Mouse (Mus musculus) liver, adult 2 months (tissue): ENCODE measurements around the gene Nicn1. TPM values are rescaled to one million over a fixed set of nuclear protein-coding genes. Genes with fewer than 3 reads are reported as not detected.

Experiments
- DNase-seq: peaks from one replicate; pipeline ENCODE4 v3.0.0-alpha.2; 2011; ENCODE audit warnings: low read depth, low spot score; ENCODE audit errors: extremely low read depth
- H3K27ac ChIP-seq: fragments of 200-500 bp; replicated peaks from 2 replicates; pipeline ENCODE4 v1.5.1; 2012; ENCODE audit warnings: low read depth, mild to moderate bottlenecking, control low read depth, inconsistent platforms, low read length; ENCODE audit not compliant: insufficient read depth
- H3K27me3 ChIP-seq: fragments of 200-500 bp; 2 replicates; pipeline ENCODE4 v1.6.1; 2012; ENCODE audit warnings: mild to moderate bottlenecking, moderate library complexity, low read length, inconsistent platforms; ENCODE audit not compliant: control insufficient read depth, insufficient read depth
- H3K36me3 ChIP-seq: fragments of 200-500 bp; 2 replicates; pipeline ENCODE4 v1.6.1; 2012; ENCODE audit warnings: low read length, inconsistent platforms; ENCODE audit not compliant: control insufficient read depth, insufficient read depth
- H3K4me1 ChIP-seq: fragments of 200-500 bp; 2 replicates; pipeline ENCODE4 v1.6.1; 2011; ENCODE audit warnings: low read length; ENCODE audit not compliant: control insufficient read depth, insufficient read depth
- H3K4me3 ChIP-seq: fragments of 200-500 bp; 2 replicates; pipeline ENCODE4 v1.5.1; 2011; ENCODE audit warnings: low read depth, mild to moderate bottlenecking, control low read depth, low read length, moderate library complexity; ENCODE audit not compliant: insufficient read depth
- H3K79me2 ChIP-seq: fragments of 200-500 bp; 2 replicates; pipeline ENCODE4 v1.6.1; 2012; ENCODE audit warnings: inconsistent platforms, mild to moderate bottlenecking, low read length, moderate library complexity; ENCODE audit not compliant: control insufficient read depth, insufficient read depth
- H3K9ac ChIP-seq: fragments of 200-500 bp; 2 replicates; pipeline ENCODE4 v1.6.1; 2012; ENCODE audit warnings: low read depth, mild to moderate bottlenecking, control low read depth, inconsistent platforms, low read length
- CTCF ChIP-seq: fragments of 200-500 bp; IDR thresholded peaks from 2 replicates; pipeline ENCODE4 v1.5.1; 2011; ENCODE audit warnings: low read depth, low read length, control low read depth
- POLR2A ChIP-seq: fragments of 200-500 bp; IDR thresholded peaks from 2 replicates; pipeline ENCODE4 v1.6.1; 2011; ENCODE audit warnings: low read length, control low read depth; ENCODE audit not compliant: insufficient read depth; ENCODE audit errors: extremely low read depth
- WGBS: fragments of 180-500 bp; shearing (Covaris S2); methylation state at CpG from one replicate; pipeline ENCODE4 v1.1.7; 2018; 5-methylcytosine and 5-hydroxymethylcytosine counted together
- polyA plus RNA-seq: library from polyadenylated mRNA; depleted of rRNA; stranded (reverse); fragments of >200 nt; gene quantifications from 2 replicates; pipeline ENCODE4 v1.2.3, GENCODE M21; 2012
- total RNA-seq: library from RNA; depleted of rRNA; stranded (reverse); fragments of >200 nt; gene quantifications from 2 replicates; pipeline ENCODE4 v1.2.3, GENCODE M21; 2014

Nicn1 gene
- total and polyA plus RNA-seq, 2 experiments, result 5.8 to 15.9 TPM

DNA sequence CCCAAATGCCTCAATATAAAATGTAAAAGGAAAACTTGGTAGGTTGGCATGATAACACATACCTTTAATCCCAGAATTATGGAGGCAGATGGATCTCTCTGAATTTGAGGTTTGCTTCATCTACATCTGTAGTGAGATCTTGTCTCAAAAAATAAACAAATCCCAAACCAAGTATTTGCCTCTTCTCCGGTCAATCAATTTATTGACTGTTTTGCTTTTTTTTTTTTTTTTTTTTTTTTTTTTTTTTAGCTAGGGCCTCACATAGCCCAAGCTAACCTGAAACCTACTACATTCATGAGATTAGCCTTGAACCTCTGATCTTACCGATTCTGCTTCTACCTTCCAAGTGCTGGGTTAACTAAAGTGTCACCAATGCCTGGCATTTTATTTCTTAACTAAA, 882 bp upstream of the Nicn1 start:
- H3K9ac ChIP-seq, result no peak overlapping the region
- no peaks in the 10 kb centered on the region for H3K36me3 ChIP-seq
- 20% methylated on average over 2 of the region's 2 CpGs for WGBS
- no peak overlapping the region for H3K4me3 ChIP-seq
- peak; percentile 68 for DNase-seq
- H3K27ac ChIP-seq, result no peak overlapping the region
- H3K27me3 ChIP-seq, result no peaks in the 10 kb centered on the region
- TF ChIP-seq CTCF (no peak), POLR2A (no peak)
- H3K4me1 ChIP-seq, result peaks cover 7% of the 10 kb centered on the region
- H3K79me2 ChIP-seq, result no peaks in the 10 kb centered on the region

DNA sequence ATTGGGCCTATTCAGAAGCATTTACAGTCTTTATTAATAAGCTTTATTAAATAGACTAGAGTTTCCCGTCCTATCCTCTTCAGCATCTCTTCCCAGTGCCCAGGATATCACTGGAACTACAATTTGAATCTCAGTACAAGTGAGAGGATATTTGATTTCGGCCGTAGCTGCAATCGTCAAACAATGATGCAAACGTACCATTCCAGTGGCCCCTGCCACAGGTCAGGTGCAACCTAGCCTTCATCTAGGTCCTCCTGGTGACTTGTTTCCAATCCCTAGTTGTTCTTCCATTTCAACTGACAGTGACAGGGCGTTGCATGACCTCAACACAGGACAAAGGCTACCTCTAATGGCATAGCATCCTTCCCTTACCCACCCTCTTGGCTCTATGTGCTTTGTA, 544 bp downstream of the Nicn1 start:
- peak; percentile 69 for DNase-seq
- peak overlapping the region; percentile 51 for H3K4me3 ChIP-seq
- H3K27me3 ChIP-seq, result no peaks in the 10 kb centered on the region
- 9% methylated on average over 6 of the region's 6 CpGs for WGBS
- no peaks in the 10 kb centered on the region for H3K36me3 ChIP-seq
- no peaks in the 10 kb centered on the region for H3K79me2 ChIP-seq
- no peak for TF ChIP-seq CTCF
- no peak for TF ChIP-seq POLR2A
- peaks cover 5% of the 10 kb centered on the region for H3K4me1 ChIP-seq
- peak overlapping the region; percentile 6; the same call in 1 of the 2 replicates for H3K27ac ChIP-seq
- H3K9ac ChIP-seq, result no peak overlapping the region

- peak; percentile 93 for DNase-seq
- 16% methylated on average over 18 of the region's 18 CpGs for WGBS
- H3K4me3 ChIP-seq, result peak within 1 kb of the TSS; percentile 47
- TF ChIP-seq CTCF (no peak), POLR2A (0 out of 2 replicates have a peak, but pooled peaks have one; percentile 8)
- peak within 1 kb of the TSS; percentile 89 for H3K27ac ChIP-seq
- H3K4me1 ChIP-seq, result peaks cover 19% of the 10 kb centered on the region
- H3K27me3 ChIP-seq, result no peaks in the 10 kb centered on the region
- 0 out of 2 replicates have a peak, but pooled peaks cover 2% of the 10 kb centered on the region for H3K36me3 ChIP-seq
- peaks cover 7% of the 10 kb centered on the region; the same call in 1 of the 2 replicates for H3K79me2 ChIP-seq
- peak within 1 kb of the TSS; percentile 57 for H3K9ac ChIP-seq
These were observed 6.5 kb downstream of the Nicn1 start, which contains the start of gene Amt for GRCm38 (mm10) chr9:108296453-108297355. Gene Amt, plus strand, starts transcription at chr9:108296853.

DNA sequence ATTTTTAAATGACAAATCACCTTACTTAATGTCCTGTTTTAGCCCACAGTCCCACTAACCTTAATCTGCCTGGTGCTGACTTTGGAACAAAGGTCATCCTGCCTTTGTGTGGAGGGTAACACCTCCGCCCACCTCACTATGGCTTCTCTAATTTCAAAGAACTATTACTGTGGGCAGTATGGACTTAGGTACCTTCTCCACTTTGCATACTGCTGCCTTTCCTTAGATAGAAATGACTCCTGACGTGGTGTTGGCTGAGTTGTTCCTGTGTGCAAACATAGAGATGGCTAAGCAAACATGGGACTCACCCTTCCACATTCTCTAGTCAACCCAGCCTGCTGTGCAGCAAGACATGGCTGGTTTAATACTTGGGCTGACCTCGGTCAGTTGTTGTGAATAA, 11.6 kb downstream of the Nicn1 start:
- Histone ChIP-seq H3K4me1 (peaks cover 22% of the 10 kb centered on the region), H3K79me2 (peaks cover 10% of the 10 kb centered on the region; the same call in 1 of the 2 replicates), H3K9ac (no peak overlapping the region), H3K4me3 (no peak overlapping the region), H3K27ac (peak overlapping the region; percentile 28; the same call in 1 of the 2 replicates), H3K36me3 (peaks cover 16% of the 10 kb centered on the region), H3K27me3 (no peaks in the 10 kb centered on the region)
- WGBS, result 22% methylated on average over 3 of the region's 3 CpGs
- TF ChIP-seq CTCF (no peak), POLR2A (no peak)
- peak; percentile 84 for DNase-seq

- WGBS, result 27% methylated on average over 4 of the region's 4 CpGs
These were observed 14.5 kb downstream of the Nicn1 start for GRCm38 (mm10) chr9:108304716-108305115.

More at GRCm38 (mm10) chr9:108304716-108305115, 14.5 kb downstream of the Nicn1 start:
- H3K36me3 ChIP-seq, result peaks cover 14% of the 10 kb centered on the region
- peaks cover 9% of the 10 kb centered on the region; the same call in 1 of the 2 replicates for H3K79me2 ChIP-seq
- TF ChIP-seq POLR2A (no peak), CTCF (no peak)
- DNase-seq, result peak; percentile 58
- H3K9ac ChIP-seq, result no peak overlapping the region
- H3K27me3 ChIP-seq, result no peaks in the 10 kb centered on the region
- H3K4me1 ChIP-seq, result peaks cover 24% of the 10 kb centered on the region
- H3K27ac ChIP-seq, result no peak overlapping the region
- H3K4me3 ChIP-seq, result no peak overlapping the region
